Mouse (Mus musculus) heart, embryonic 15.5 days (tissue): ENCODE measurements around the gene Speer4b. TPM values are rescaled to one million over a fixed set of nuclear protein-coding genes. Genes with fewer than 3 reads are reported as not detected.

ENCODE experiments used
- ATAC-seq: fragments of 200-750 bp; cut with Nextera tagmentation; replicated peaks from 2 replicates; pipeline ENCODE4 v1.8.0; 2017; ENCODE audit warnings: low read depth, moderate TSS enrichment; ENCODE audit not compliant: insufficient number of reproducible peaks, insufficient read depth, low FRiP score
- H3K27ac ChIP-seq: fragments of 300-500 bp; sonication (generic); 2 replicates; pipeline ENCODE4 v1.5.1; 2015; ENCODE audit warnings: mild to moderate bottlenecking, inconsistent platforms
- H3K27me3 ChIP-seq: fragments of 300-500 bp; sonication (generic); 2 replicates; pipeline ENCODE4 v1.6.1; 2015; ENCODE audit warnings: inconsistent platforms
- H3K36me3 ChIP-seq: fragments of 300-500 bp; sonication (generic); 2 replicates; pipeline ENCODE4 v1.6.1; 2015; ENCODE audit warnings: mild to moderate bottlenecking, inconsistent platforms
- H3K4me1 ChIP-seq: fragments of 300-500 bp; sonication (generic); replicated peaks from 2 replicates; pipeline ENCODE4 v1.6.1; 2015; ENCODE audit warnings: inconsistent platforms
- H3K4me2 ChIP-seq: fragments of 300-500 bp; sonication (generic); 2 replicates; pipeline ENCODE4 v1.6.1; 2015; ENCODE audit warnings: inconsistent platforms, mild to moderate bottlenecking, moderate library complexity
- H3K4me3 ChIP-seq: fragments of 300-500 bp; sonication (generic); 2 replicates; pipeline ENCODE4 v1.5.1; 2015; ENCODE audit warnings: mild to moderate bottlenecking, inconsistent platforms
- H3K9ac ChIP-seq: fragments of 300-500 bp; sonication (generic); 2 replicates; pipeline ENCODE4 v1.6.1; 2015; ENCODE audit warnings: mild to moderate bottlenecking, inconsistent platforms
- H3K9me3 ChIP-seq: fragments of 300-500 bp; sonication (generic); replicated peaks from 2 replicates; pipeline ENCODE4 v1.6.1; 2016; ENCODE audit warnings: inconsistent platforms
- WGBS: fragments of 180-500 bp; shearing (Covaris S2); methylation state at CpG from one replicate; pipeline ENCODE4 v1.1.7; 2015; ENCODE audit warnings: mixed read lengths; 5-methylcytosine and 5-hydroxymethylcytosine counted together
- polyA plus RNA-seq: library from polyadenylated mRNA; unstranded; fragments of >200 nt; fragmentation: Nextera tagmentation; extraction: Ambion mirVana; gene quantifications from 2 replicates; pipeline ENCODE4 v1.2.1, GENCODE M21; 2015

The Speer4b gene
- polyA plus RNA-seq, 1 experiment from 2014 or later: not detected

GRCm38 (mm10) chr5:27453201-27453845 lies 47.9 kb downstream of the Speer4b start:
- no peak overlapping the region for H3K27ac ChIP-seq
- WGBS: 30% methylated on average over 3 of the region's 3 CpGs
- H3K9me3 ChIP-seq: no peaks in the 10 kb centered on the region
- ATAC-seq: no peak
- no peak overlapping the region for H3K4me3 ChIP-seq
- no peaks in the 10 kb centered on the region for H3K4me1 ChIP-seq
- H3K9ac ChIP-seq: no peak overlapping the region
- no peak overlapping the region for H3K4me2 ChIP-seq
- no peaks in the 10 kb centered on the region for H3K27me3 ChIP-seq
- H3K36me3 ChIP-seq: no peaks in the 10 kb centered on the region
